Comparison of ENCODE assay signal across 14 mouse cellular contexts in genomic region chr4:104122364-104122763, GRCm38 (mm10).
"Had no signal": no experiment of that assay in that cellular context is flagged by ENCODE, and none has a peak within 500 bp of the region (broad histone marks: within the 10 kb centered on the region; RNA-seq: fewer than 3 reads in every experiment).

No protein-coding gene starts in this region.

- H3K4me2 ChIP-seq: limb, embryonic 13.5 days; neural tube, embryonic 12.5 days; stomach, embryonic 15.5 days had no signal

- H3K27me3 ChIP-seq: limb, embryonic 13.5 days; neural tube, embryonic 12.5 days; stomach, embryonic 15.5 days had no signal

- H3K9ac ChIP-seq: limb, embryonic 13.5 days; liver, embryonic 14.5 days; neural tube, embryonic 12.5 days; stomach, embryonic 15.5 days had no signal

- H3K9me3 ChIP-seq: limb, embryonic 13.5 days; neural tube, embryonic 12.5 days; stomach, embryonic 15.5 days had no signal

- H3K4me3 ChIP-seq: limb, embryonic 13.5 days; neural tube, embryonic 12.5 days; stomach, embryonic 15.5 days had no signal

- ATAC-seq: intestine, embryonic 16.5 days; lung, postnatal 0 days had no signal

- H3K36me3 ChIP-seq: limb, embryonic 13.5 days; neural tube, embryonic 12.5 days; stomach, embryonic 15.5 days had no signal

- H3K4me1 ChIP-seq: limb, embryonic 13.5 days; neural tube, embryonic 12.5 days; stomach, embryonic 15.5 days had no signal

- DNase-seq: kidney, adult 2 months; kidney, postnatal 36 days; layer of hippocampus, postnatal 36 days; left cerebral cortex, postnatal 4 days; lung, adult 2 months; lung, postnatal 36 days; midbrain, embryonic 14.5 days; thymus, postnatal 14 days had no signal

- H3K27ac ChIP-seq: limb, embryonic 13.5 days; liver, embryonic 14.5 days; neural tube, embryonic 12.5 days; stomach, embryonic 15.5 days had no signal
